Mouse (Mus musculus) brain, embryonic 14.5 days (tissue): ENCODE measurements at regions not wholly inside any gene's neighbourhood (a gene's known extent, or its start where the extent isn't known, plus 50 kb on each side); places are given as distances from the start of the nearest gene placed in this dataset.

Source experiments
- CTCF ChIP-seq: fragments of 200-500 bp; IDR thresholded peaks from 2 replicates; pipeline ENCODE4 v1.5.1; 2012; ENCODE audit warnings: inconsistent platforms, mild to moderate bottlenecking, moderate library complexity, borderline replicate concordance; ENCODE audit not compliant: insufficient read depth, insufficient read length; ENCODE audit errors: extremely low read depth
- POLR2A ChIP-seq: fragments of 200-500 bp; IDR thresholded peaks from 2 replicates; pipeline ENCODE4 v1.6.1; 2012; ENCODE audit warnings: mild to moderate bottlenecking, inconsistent platforms, borderline replicate concordance; ENCODE audit not compliant: poor library complexity, insufficient read depth, insufficient read length, severe bottlenecking; ENCODE audit errors: extremely low read depth

- TF ChIP-seq CTCF = no peak
- TF ChIP-seq POLR2A = no peak
Observed at GRCm38 (mm10) chr10:44832455-44832854, 234.5 kb upstream of the Prep start.
